Mouse (Mus musculus) mature B cell (primary cell): ENCODE results near the gene Ptprcap.

Source experiments
- in situ Hi-C: fragments of 300-500 bp; cut with MboI; formaldehyde crosslinking; loops from 2 replicates; pipeline ENCODE4 v1.14.3; 2019

The Ptprcap gene

DNA sequence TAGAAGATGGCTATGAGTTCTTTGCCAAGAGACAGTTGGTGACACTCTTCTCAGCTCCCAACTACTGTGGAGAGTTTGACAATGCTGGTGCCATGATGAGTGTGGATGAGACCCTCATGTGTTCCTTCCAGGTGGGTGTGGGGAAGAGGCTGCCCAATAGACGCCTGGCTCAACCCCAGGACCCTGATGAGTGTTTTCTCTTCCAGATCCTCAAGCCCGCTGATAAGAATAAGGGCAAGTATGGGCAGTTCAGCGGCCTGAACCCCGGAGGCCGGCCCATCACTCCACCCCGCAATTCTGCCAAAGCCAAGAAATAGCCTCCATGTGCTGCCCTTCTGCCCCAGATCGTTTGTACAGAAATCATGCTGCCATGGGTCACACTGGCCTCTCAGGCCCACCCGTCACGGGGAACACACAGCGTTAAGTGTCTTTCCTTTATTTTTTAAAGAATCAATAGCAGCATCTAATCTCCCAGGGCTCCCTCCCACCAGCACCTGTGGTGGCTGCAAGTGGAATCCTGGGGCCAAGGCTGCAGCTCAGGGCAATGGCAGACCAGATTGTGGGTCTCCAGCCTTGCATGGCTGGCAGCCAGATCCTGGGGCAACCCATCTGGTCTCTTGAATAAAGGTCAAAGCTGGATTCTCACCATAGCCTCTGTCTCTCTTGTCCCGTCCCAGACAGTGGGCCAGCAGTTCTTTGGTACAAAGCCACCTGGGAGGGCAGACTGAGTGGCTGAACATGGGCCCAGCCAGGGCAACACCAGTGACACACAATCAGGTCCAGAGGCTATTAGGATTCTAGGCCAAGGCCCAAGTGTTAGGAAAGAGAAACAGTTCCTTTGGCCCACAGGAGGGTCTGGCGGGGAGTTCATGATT, 41.6 kb downstream of the Ptprcap start:
- in situ Hi-C loops: no loop called here

- in situ Hi-C loops: no loop called here
Observed at GRCm38 (mm10) chr19:4196048-4196447, 42.6 kb downstream of the Ptprcap start.

GRCm38 (mm10) chr19:4196548-4196947, 43.1 kb downstream of the Ptprcap start:
- in situ Hi-C loops: no loop called here

- in situ Hi-C loops: no loop called here
Observed at GRCm38 (mm10) chr19:4197180-4197579, 43.8 kb downstream of the Ptprcap start.

GRCm38 (mm10) chr19:4201291-4201909, 48.0 kb downstream of the Ptprcap start, which contains the start of gene Rad9a:
Gene Rad9a (minus strand): TSS chr19:4201662.
- in situ Hi-C loops: no loop called here

DNA sequence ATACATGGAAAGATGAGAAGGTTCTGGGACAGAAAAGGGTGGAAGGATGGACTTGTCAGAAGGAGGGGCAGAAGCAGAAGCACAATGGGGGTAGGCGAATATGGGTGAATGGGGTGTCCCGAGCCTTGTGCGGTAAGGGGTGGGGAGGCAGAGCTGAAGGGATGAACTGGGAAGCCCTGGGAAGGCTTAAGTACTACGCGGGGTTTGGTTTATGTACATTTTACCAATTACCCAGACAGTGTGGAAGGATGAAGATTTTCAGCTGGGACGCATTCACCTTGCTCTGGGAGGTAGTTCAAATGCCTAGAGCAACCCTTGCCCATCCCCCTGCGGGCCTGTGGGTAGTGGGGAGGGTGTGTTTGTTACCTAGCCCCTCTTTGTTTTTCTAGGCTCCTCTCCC, 48.7 kb downstream of the Ptprcap start:
- in situ Hi-C loops: no loop called here

- in situ Hi-C loops: no loop called here
Observed at GRCm38 (mm10) chr19:4203148-4203547, 49.7 kb downstream of the Ptprcap start.

DNA sequence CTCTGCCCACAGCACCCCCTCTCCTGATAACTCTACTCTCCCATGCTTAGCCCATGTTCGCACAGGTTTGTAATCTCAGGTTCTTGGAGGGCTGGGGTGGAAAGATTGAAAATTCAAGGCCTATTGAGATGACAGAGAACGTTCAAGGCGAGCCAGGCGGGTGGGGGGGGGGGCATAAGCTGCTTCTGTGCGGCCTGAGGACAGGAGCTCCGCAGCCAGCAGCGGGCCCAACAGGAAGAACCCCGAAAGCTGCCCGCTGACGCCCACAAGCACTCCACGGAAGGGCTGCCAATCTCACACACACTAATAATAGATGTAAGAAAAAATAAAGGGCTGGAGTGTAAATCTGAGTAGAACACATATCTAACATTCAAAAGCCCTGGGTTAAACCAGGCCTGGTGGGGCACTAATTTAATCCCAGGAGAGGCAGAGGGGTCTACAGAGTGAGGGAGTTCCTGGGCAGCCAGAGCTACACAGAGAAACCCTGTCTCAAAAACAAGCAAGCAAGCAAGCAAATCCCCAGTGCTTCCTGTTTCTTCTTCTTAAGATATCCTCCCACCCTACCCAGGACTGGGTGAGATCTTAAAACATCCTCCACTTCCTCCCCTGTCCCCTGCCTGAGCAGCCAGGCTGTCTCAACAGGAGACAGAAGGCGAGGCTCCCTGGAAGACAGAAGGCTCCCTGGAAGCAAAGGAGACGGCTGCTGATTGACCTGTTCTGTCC, 50.4 kb downstream of the Ptprcap start:
- in situ Hi-C loops: no loop called here

- in situ Hi-C loops: loop anchor here (5.0 kb wide), 1 partner anchor 42 kb away; no protein-coding TSS in a partner anchor
Observed at GRCm38 (mm10) chr19:4204889-4205288, 51.5 kb downstream of the Ptprcap start.
